Mouse (Mus musculus): ENCODE measurements around the gene Epb41l4b. TPM values are rescaled to one million over a fixed set of nuclear protein-coding genes. Genes with fewer than 3 reads are reported as not detected.

Epb41l4b gene
- total RNA-seq (2021): 1 to 10 TPM; 4.3 to 6.1 TPM

DNA sequence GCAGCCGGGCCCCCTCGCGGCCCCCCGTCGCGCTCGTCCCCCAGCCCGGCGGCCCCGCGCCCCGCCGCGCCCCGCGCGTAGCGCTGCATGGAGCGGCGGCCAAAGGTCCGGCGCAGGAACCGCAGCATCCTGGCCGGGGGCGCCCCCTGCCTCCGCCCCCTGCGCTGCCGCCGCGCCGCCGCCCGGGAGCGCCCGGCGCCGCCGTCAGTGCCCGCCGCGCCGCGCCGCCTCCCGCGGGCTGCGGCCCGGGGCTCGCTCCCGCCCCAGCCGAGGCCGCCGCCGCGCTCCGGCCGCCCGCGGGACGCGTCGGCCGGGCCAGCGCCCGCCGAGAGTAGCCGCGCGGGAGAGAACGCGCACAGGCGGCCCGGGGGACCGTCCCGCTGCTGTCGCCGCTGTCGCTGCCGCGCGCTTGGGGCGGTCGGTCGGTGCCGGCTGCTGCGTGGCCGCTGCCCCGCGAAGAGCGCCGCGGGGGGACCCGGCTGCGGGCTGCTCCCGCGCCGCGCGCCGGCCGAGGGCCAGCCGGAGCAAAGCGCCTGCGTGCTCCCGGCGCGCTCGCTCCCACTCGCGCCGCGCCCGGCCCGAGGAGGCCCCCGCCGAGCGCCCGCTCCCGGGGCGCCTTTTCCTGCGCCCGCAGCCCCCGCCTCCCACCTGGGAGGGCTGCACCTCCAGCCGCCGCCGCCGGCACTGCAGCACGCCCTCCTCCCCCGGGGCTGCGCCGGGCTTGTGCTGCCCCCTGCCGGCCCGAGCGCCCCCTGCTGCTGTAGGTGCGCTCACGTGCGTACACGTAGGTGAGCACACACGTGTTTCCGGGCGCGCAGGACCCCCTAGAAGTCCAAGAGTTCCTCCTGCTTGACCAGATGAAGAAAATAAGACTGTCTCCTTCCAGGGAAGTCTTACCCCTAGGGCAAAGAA is at the start of gene Epb41l4b:
Gene Epb41l4b (minus strand): TSS at position 412 of the 912 bp plus-strand sequence.
- intact Hi-C loops (cut with DNase I): loop anchor here (1.0 to 2.0 kb wide), 2 partner anchors 22 to 78 kb away; no protein-coding TSS in a partner anchor
- DNase-seq: peak; percentile 80 to 83

DNA sequence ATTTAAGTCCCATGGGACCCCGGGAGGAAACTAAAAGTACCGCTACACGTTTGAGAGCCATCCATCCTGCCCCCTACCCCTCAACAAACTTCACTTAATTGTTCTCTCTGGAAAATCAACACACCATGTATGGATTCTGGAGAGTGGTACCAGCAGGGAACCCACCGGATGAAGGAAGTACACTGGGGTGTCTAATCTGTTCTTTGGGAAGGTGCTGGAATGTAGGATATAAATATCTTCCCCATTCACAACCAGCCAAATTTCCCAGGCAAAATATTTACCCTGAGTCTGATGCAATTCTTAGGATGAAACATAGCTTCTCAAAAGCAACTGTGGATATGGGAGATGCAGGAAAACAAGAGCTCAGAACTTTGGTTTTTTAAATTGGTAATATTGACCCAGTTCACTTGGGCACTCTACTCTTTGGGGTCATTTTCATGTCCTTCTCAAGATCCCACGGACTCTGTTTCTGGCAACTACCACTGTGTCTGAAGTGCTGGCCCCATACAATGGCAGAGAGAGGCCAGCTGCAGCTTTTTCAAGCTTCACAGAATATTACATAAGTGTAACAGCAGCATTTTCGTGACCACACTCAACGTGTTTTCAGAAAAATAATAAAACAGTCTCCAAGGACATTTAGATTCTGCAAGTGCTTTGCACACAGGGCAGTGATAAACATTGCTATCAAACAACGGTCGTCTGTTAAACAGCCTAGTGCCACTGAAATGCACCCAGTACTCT is 48.5 kb upstream of the Epb41l4b start:
- no peak for DNase-seq
- intact Hi-C loops (cut with DNase I): no loop called here

DNA sequence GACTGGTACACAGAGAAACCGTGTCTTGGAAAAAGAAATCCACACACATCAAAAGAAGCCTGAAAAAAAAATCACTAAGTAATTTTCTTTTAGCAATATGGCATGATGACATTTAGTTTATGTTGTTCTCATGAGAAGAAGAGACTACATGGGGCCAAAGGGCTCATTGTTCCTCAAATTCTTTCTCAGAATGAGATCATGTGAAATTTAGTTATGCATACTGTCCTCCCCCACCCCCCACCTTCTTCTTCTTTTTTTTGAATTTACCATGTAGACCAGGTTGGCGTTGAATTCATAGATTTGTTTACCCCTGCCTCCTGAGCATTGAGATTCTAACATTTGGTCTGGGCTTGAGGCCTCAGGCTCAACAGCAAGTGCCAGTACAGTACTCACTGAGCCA is 46.6 kb upstream of the Epb41l4b start:
- intact Hi-C loops (cut with DNase I): no loop called here
- DNase-seq: no peak

- intact Hi-C loops (cut with DNase I): no loop called here
- DNase-seq: no peak
These were observed 42.8 kb upstream of the Epb41l4b start for GRCm38 (mm10) chr4:57186035-57186434.

GRCm38 (mm10) chr4:57185462-57185861 is 42.2 kb upstream of the Epb41l4b start:
- intact Hi-C loops (cut with DNase I): no loop called here
- no peak for DNase-seq

DNA sequence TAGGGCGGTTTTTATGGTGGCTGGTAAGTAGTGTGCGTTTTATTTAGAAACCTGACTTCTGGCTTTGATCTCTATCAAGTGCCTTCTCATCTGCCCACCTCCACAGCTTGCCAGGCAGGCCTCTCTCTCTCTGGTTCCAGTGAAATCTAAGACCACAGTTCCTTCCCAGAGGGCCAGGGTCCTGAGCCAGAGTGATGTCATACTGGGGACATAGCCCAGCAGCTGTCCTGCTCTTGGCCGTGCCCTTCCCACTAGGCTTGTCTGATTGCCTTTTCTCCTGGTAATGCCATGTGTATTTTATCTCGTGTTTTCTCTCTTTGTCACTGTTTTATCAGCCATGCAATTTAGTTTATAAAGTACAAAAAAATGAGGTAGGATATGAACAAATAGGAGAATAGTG is 40.3 kb upstream of the Epb41l4b start:
- intact Hi-C loops (cut with DNase I): no loop called here
- no peak for DNase-seq

GRCm38 (mm10) chr4:57181538-57181937 is 38.3 kb upstream of the Epb41l4b start:
- peak in 1 of 2 experiments; percentile 35 for DNase-seq
- intact Hi-C loops (cut with DNase I): no loop called here

GRCm38 (mm10) chr4:57178881-57179280 is 35.6 kb upstream of the Epb41l4b start:
- DNase-seq: no peak
- intact Hi-C loops (cut with DNase I): no loop called here

GRCm38 (mm10) chr4:57175329-57175728 is 32.1 kb upstream of the Epb41l4b start:
- no peak for DNase-seq
- intact Hi-C loops (cut with DNase I): no loop called here

DNA sequence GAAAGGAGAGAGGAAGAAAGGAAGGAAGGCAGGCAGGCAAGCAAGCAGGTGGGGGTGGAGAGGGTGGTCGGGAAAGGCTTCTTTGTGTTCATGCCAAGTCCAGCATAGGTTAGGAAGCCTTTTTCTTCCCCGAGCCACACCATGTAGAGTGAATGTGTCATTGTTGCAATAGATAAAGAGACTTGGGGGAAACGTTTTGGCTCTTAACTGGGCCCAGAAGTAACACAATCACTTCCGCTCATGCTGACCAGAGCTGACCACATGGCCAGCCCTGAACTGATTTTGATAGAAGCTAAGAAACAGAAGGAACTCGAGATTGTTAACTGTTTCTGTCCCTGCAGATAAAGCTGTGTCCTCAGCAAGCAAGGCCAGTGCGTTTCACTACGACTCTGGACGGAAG is 29.6 kb upstream of the Epb41l4b start:
- DNase-seq: no peak
- intact Hi-C loops (cut with DNase I): no loop called here

DNA sequence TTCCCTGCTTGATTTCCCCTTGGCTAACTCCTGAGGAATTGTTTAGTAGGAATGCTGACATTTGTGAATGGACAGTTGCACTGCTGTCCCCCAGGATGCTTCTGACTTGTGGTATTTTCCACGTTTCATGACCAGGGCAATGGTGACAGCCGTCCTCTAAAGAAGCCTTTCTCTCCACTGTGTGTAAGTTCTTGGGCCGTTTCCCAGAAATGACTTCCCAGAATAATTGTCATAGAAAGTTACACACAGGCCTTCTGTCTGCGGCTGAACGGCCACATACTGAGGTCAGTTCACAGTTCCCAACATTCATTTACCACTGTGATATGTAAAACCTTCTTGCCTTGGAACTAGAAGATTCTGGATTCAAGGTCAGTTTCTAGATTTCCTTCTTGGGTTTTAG is 28.6 kb upstream of the Epb41l4b start:
- peak; percentile 72 to 75 for DNase-seq
- intact Hi-C loops (cut with DNase I): no loop called here

DNA sequence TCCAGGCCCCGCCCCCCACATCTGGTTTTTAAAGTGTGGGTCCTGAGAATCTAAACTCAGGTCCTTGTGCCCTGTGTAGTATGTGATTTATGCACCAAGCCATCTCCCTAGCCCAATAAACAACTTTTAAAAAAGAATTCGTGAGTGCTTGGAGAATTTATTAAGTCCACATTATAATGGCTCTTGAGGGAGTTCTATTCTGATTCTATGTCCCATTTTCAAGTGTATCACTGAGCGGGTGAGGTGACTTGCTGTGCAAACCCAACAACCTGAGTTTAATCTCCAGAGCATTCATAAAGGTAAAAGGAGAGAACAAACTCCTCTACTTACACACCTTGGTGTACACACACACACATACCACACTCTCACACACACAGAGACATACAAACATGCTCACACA is 25.4 kb upstream of the Epb41l4b start:
- intact Hi-C loops (cut with DNase I): no loop called here
- no peak for DNase-seq

- no peak for DNase-seq
- intact Hi-C loops (cut with DNase I): no loop called here
These were observed 25.0 kb upstream of the Epb41l4b start for GRCm38 (mm10) chr4:57168277-57168676.

- intact Hi-C loops (cut with DNase I): no loop called here
- DNase-seq: no peak
These were observed 24.0 kb upstream of the Epb41l4b start for GRCm38 (mm10) chr4:57166922-57167870.

DNA sequence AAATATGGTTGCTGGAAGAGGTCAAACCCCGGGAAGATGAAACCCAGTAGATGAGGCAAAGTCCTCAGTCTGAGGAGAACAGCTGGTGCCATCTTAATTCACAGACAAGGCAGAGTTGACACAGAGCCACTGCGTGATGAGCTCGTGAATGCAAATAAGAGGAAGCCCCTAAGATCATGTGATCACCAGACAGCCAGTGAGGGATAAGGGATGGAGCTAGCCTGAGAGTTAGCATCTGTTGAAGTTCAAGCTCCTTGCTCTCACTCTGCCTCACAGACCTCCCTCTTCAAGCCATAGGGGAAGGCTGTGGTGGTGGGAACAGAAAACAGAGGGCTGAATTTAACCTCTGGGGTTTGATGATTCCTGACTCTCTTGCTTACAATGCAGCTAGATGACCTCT is 22.4 kb upstream of the Epb41l4b start:
- DNase-seq: no peak
- intact Hi-C loops (cut with DNase I): no loop called here

DNA sequence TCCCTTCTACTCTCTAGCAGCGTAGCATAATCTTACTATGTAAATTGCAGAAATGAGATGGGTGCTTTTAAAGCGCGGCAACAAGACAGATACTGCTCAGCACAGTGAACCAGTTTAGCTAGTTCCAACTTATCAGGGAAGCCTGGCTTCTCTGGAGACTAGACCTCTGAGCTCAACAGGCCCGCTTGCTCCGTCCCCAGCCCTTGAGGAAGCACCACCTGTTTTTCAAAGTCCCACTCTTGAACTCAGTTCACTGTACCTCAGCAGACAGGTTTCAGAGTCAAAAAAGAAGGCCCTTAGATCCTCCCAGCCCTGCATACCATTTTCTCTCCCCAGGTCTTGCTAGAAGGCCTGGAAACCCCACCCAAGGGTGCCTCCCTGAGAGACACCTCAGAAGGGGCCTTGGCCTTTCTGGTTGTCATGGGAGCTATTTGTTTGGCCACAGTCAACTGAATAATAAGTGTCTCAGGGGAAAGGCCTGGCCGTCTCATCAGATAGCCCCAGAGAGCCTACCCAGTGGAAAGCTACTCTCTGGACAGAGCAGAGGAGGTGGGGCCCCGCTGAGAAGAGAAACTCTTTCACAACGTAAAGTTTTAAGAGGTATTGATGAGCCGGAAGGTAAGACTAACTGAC is 21.5 kb upstream of the Epb41l4b start:
- no peak for DNase-seq
- intact Hi-C loops (cut with DNase I): no loop called here

GRCm38 (mm10) chr4:57162789-57163722 is 19.8 kb upstream of the Epb41l4b start:
- no peak for DNase-seq
- intact Hi-C loops (cut with DNase I): no loop called here

DNA sequence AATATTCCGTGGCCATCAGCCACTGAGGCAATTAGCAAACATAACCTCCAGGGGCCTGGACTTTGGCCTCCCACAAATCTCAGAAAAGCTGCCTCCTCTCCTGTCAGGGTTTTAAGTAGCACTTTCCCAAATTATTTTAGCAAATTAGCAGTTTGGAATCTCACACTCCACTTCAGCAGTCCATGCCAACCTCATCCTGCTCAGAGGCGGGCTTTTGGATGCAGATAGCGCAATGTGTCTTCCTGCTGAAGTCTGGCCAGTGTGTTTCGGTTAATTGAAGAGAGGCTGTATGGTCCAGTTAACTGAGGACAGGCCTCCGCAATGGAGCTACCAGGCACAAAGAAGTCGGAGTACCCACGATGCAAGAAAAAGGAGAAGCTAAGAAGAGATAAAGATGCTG is 17.3 kb upstream of the Epb41l4b start:
- intact Hi-C loops (cut with DNase I): no loop called here
- no peak for DNase-seq

DNA sequence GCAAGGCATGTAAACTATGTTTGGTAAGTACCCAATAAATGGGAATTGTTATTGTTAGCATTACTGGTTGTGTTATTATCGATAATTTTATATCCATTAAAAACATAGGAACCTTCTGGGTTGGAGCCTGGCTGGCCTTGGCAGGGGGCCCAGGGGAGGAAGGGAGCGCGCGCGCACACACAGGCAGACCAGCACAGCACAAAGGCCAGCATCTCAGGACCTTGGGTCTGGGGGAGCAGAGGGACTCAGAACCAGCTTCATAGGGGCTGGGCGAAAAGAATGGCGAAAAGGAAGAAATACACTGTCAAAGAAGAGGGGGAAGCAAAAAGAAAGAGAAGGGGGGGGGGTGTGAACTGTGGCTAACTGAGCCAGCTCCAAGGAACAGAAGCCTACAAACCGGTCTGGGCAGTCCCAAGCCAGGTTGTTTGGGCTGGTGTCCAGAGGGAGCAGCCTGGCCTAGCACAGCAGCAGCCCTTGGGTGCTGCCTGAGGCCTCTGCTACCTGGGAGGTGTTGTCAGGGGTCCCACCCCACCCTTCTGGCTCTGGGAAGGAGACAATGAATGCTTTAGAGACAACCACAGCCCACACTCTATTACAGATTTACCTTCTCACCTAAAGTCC is 13.4 kb upstream of the Epb41l4b start:
- intact Hi-C loops (cut with DNase I): no loop called here

More for the DNA sequence above, 13.4 kb upstream of the Epb41l4b start:
- no peak for DNase-seq
